Mouse (Mus musculus): Measurements from ENCODE around the gene Klk1b1.
"Not testable (repeated sequence)": the region's sequence is repeated elsewhere in the genome, so short reads cannot be mapped to it uniquely, and the experiment has no call there.

Gene Klk1b1

GRCm38 (mm10) chr7:43966451-43966850, at the start of gene Klk1b1:
Gene Klk1b1 (plus strand): TSS chr7:43966751.
- no peak for DNase-seq (ENCODE audit: low spot score in 2 of 2)

- DNase-seq (ENCODE audit: low spot score in 2 of 2): no peak
Measured at GRCm38 (mm10) chr7:43918426-43918825, 48.1 kb upstream of the Klk1b1 start.

- no peak for DNase-seq (ENCODE audit: low spot score in 2 of 2)
Measured at GRCm38 (mm10) chr7:43918871-43919270, 47.7 kb upstream of the Klk1b1 start.

GRCm38 (mm10) chr7:43919559-43920451, 46.7 kb upstream of the Klk1b1 start:
- DNase-seq (ENCODE audit: low spot score in 2 of 2): peak in 1 of 2 experiments; percentile 28

- DNase-seq (ENCODE audit: low spot score in 2 of 2): no peak
Measured at GRCm38 (mm10) chr7:43920582-43920981, 46.0 kb upstream of the Klk1b1 start.

GRCm38 (mm10) chr7:43921087-43921486, 45.5 kb upstream of the Klk1b1 start:
- DNase-seq (ENCODE audit: low spot score in 2 of 2): no peak

- no peak for DNase-seq (ENCODE audit: low spot score in 2 of 2)
Measured at GRCm38 (mm10) chr7:43921941-43922340, 44.6 kb upstream of the Klk1b1 start.

GRCm38 (mm10) chr7:43925985-43926384, 40.6 kb upstream of the Klk1b1 start:
- DNase-seq (ENCODE audit: low spot score in 2 of 2): no peak

GRCm38 (mm10) chr7:43928521-43928920, 38.0 kb upstream of the Klk1b1 start:
- no peak for DNase-seq (ENCODE audit: low spot score in 2 of 2)

- DNase-seq (ENCODE audit: low spot score in 2 of 2): no peak
Measured at GRCm38 (mm10) chr7:43932337-43932736, 34.2 kb upstream of the Klk1b1 start.

GRCm38 (mm10) chr7:43933440-43933839, 33.1 kb upstream of the Klk1b1 start, which contains the start of gene Klk15:
Gene Klk15 (plus strand): TSS chr7:43933740.
- no peak for DNase-seq (ENCODE audit: low spot score in 2 of 2)

GRCm38 (mm10) chr7:43934747-43935146, 31.8 kb upstream of the Klk1b1 start:
- no peak for DNase-seq (ENCODE audit: low spot score in 2 of 2)

- DNase-seq (ENCODE audit: low spot score in 2 of 2): no peak
Measured at GRCm38 (mm10) chr7:43936551-43936950, 30.0 kb upstream of the Klk1b1 start.

- not testable (repeated sequence) for DNase-seq (ENCODE audit: low spot score in 2 of 2)
Measured at GRCm38 (mm10) chr7:43942293-43942692, 24.3 kb upstream of the Klk1b1 start.

- no peak for DNase-seq (ENCODE audit: low spot score in 2 of 2)
Measured at GRCm38 (mm10) chr7:43944727-43945264, 21.8 kb upstream of the Klk1b1 start.

GRCm38 (mm10) chr7:43950364-43950763, 16.2 kb upstream of the Klk1b1 start, which contains the start of gene Klk1b8:
Gene Klk1b8 (plus strand): TSS chr7:43950664.
- no peak for DNase-seq (ENCODE audit: low spot score in 2 of 2)

GRCm38 (mm10) chr7:43952703-43953102, 13.8 kb upstream of the Klk1b1 start:
- DNase-seq (ENCODE audit: low spot score in 2 of 2): no peak

- DNase-seq (ENCODE audit: low spot score in 2 of 2): no peak
Measured at GRCm38 (mm10) chr7:43967058-43967457, 507 bp downstream of the Klk1b1 start.

- no peak for DNase-seq (ENCODE audit: low spot score in 2 of 2)
Measured at GRCm38 (mm10) chr7:43967612-43968011, 1.1 kb downstream of the Klk1b1 start.

GRCm38 (mm10) chr7:43975761-43976160, 9.2 kb downstream of the Klk1b1 start, which contains the start of gene Klk1b9:
Gene Klk1b9 (plus strand): TSS chr7:43976061.
- DNase-seq (ENCODE audit: low spot score in 2 of 2): not testable (repeated sequence)

GRCm38 (mm10) chr7:43985657-43986056, 19.1 kb downstream of the Klk1b1 start:
- no peak for DNase-seq (ENCODE audit: low spot score in 2 of 2)

- DNase-seq (ENCODE audit: low spot score in 2 of 2): not testable (repeated sequence)
Measured at GRCm38 (mm10) chr7:43994821-43995220, 28.3 kb downstream of the Klk1b1 start.

GRCm38 (mm10) chr7:43995577-43995976, 29.0 kb downstream of the Klk1b1 start, which contains the start of gene Klk1b11:
Gene Klk1b11 (plus strand): TSS chr7:43995877.
- not testable (repeated sequence) for DNase-seq (ENCODE audit: low spot score in 2 of 2)

Measured in spleen, postnatal 14 days (tissue).